Mouse (Mus musculus) spleen, postnatal 10 days (tissue): Measurements from ENCODE around the gene Capn2.

Source experiments
- DNase-seq, 2 experiments: peaks; one replicate each; pipeline ENCODE4 v3.0.0; 2021 to 2022; ENCODE audit warnings: low spot score in 2 of 2

Capn2 gene

DNA sequence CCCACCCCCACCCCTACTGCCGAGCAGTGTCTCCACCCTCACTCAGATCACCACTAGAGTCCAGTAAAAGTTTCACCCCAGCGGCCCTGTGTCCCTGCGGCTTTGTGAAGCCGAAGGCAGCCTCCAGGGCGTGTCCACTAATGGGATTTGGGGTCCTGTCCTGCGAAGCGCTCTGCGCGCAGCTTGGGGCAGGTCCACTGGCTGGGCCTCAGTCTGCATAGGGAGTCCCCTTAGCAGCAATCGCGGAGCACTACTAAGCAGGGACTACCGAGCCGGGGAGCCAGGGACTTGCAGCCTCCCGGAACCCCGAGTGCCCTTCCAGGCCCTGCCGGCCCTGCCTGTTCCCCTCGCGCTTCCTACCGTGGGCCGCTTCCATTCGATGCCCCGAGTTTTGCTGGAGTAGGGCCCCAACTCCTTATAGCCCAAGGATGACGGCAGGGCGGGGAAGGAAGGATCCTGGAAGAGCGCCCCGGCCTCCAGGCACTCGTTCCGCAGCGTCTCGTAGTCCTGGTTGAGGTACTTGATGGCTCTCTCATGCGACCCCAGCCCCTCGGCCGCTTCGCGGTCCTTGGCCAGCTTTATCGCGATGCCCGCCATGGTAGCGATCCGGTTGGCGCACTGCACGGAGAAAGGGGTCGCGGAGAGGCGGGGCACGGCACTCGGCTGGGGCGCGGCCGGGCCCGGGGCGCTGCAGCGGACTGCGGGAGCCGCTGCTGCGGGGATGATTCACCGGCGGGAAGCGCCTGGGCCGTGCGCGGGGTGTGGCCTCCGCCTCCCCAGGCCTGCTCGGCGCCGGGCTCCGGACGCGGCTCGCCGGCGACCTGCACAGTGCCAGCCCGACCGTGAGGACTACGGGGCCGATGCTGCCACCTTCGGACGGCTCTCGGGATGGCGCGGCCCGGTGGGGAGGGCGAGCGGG lies at the start of gene Capn2:
Gene Capn2, minus strand, starts transcription at position 851 of the 919 bp plus-strand sequence.
- DNase-seq, result peak; percentile 56 to 81

DNA sequence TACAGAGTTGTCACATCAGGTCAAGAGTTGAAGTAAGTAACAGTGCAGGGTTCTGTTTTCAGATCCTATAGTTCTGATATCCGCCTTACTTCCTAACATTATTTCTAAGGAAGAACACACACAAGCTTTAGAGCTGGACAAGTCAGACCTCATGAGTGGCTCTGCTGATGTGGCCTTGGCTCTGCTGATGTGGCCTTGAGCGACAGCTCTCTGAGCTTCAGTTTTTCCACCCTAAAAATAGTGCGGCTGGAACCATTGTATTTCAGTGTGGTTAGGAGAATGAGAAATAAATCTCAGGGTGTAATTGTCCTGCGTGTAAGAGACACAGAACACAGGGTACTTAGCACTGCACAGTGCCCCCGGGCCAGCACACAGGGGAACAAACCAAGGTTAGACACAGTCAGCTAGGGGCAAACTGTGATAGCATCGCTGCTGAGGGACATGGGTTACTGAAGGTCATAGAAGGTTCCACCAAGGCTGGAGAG lies 48.0 kb upstream of the Capn2 start:
- DNase-seq, result no peak

GRCm38 (mm10) chr1:182564408-182565120 lies 47.2 kb upstream of the Capn2 start, which contains the start of gene Capn8:
TSS of gene Capn8 (plus strand) at chr1:182565007.
- peak in 1 of 2 experiments; percentile 37 for DNase-seq

GRCm38 (mm10) chr1:182562576-182563370 lies 45.4 kb upstream of the Capn2 start:
- DNase-seq, result no peak

GRCm38 (mm10) chr1:182561945-182562514 lies 44.6 kb upstream of the Capn2 start:
- DNase-seq, result no peak

GRCm38 (mm10) chr1:182560390-182561098 lies 43.1 kb upstream of the Capn2 start:
- peak in 1 of 2 experiments; percentile 30 for DNase-seq

GRCm38 (mm10) chr1:182559530-182559929 lies 42.1 kb upstream of the Capn2 start:
- DNase-seq, result no peak

- DNase-seq, result no peak
Measured at GRCm38 (mm10) chr1:182558271-182558670, 40.9 kb upstream of the Capn2 start.

DNA sequence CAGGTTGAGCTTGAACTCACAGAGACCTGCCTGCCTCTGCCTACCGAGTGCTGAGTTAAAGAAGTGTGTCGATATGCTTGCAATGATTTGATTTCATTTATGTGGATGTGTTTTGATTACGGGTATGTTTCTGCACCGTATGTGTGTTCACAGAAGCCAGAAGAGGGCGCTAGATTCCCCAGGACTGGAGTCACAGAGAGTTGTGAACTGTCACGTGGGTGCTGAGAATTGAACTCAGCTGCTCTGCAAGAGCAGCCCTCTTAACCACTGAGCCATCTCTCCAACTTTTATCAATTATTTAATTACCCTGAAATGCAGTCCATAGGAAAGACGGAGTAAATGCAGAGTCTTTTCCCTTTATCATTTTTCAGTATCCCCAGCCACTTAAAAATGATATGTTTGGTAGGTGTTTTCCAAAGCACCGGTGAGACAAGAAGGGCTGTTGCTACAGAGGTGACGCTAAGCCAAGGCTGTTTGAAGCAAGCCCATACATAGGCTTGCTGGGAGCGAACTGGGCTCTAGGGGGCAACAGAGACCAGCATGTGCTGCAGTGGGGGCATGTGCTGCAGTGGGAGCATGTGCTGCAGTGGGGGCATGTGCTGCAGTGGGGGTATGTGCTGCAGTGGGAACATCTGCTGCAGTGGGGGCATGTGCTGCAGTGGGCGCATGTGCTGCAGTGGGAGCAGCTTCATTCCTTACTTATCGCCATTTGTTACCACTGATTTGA lies 36.4 kb upstream of the Capn2 start:
- peak in 1 of 2 experiments; percentile 52 for DNase-seq

DNA sequence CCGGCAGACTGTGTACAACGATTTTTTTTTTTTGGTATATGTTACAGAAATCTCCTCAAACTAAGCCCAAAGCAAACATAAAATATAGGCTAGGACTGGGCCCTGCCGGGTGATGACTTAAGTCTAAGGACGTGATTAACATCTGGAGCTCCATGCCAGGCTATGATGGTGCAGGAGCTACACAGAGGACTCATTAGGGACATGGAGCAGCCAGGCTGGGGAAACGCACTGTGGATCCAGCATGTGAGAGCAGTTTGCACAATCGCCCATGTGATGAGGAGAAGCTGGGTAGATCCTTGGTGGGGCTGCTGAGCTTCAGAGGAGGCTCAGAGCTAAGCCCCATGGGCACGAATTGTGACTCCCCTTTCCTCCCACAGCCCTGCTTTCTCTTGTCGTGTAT lies 33.4 kb upstream of the Capn2 start:
- no peak for DNase-seq

DNA sequence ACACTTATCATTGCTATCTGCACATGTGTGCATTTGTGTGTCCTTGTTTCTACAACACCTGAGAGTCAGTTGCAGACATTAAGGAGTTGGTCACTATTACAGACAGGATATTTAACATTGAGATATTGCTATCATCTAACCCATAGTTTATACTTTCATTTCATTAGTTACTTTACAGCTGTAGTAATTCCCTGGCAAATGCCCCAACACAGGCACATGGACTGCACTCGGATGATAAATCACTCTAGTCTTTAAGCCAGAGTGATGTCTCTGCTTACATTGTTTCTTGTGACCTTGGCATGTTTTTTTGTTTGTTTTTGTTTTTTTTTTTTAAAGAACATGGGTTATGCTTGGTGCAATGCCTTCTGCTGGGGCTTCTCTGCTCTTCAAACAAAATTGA lies 26.5 kb upstream of the Capn2 start:
- no peak for DNase-seq

DNA sequence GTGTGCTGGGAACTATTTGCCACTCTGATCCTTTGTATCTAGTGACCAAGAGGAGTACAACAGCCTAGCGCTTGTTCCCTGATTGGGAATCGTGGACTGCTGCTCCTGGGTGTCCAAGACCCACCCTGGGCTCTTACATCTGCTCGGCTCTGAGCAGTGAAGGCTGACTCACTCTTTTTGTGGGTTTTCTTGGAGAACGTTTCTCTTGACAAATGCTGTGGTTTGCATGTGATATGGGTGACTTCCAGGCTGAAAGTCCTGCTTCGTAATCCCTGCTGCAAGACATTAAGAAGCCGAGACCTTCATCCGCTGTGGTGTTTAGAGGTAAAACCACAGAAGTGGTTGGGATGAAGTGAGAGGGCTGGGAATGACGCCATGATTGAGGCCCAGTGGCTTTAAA lies 25.7 kb upstream of the Capn2 start:
- no peak for DNase-seq

DNA sequence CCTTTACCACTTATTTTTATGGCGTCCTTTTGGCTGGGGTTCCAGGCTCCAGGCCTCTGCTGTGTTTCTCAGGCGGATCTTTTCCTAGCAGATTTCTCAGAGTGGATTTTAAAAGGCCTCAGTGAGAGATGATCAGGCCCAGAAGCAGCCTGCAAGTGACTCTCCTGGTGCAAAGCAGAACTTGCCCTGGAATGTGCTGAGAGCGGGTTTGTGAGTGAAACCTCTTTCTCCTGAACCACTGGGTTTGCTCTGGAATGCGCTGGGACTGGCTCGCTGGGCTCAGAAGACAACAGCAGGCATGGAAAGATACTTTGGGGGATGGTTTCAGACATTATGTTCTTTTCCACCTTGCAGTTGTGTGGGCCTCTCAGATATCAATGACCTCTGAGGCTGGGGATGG lies 24.7 kb upstream of the Capn2 start:
- no peak for DNase-seq

DNA sequence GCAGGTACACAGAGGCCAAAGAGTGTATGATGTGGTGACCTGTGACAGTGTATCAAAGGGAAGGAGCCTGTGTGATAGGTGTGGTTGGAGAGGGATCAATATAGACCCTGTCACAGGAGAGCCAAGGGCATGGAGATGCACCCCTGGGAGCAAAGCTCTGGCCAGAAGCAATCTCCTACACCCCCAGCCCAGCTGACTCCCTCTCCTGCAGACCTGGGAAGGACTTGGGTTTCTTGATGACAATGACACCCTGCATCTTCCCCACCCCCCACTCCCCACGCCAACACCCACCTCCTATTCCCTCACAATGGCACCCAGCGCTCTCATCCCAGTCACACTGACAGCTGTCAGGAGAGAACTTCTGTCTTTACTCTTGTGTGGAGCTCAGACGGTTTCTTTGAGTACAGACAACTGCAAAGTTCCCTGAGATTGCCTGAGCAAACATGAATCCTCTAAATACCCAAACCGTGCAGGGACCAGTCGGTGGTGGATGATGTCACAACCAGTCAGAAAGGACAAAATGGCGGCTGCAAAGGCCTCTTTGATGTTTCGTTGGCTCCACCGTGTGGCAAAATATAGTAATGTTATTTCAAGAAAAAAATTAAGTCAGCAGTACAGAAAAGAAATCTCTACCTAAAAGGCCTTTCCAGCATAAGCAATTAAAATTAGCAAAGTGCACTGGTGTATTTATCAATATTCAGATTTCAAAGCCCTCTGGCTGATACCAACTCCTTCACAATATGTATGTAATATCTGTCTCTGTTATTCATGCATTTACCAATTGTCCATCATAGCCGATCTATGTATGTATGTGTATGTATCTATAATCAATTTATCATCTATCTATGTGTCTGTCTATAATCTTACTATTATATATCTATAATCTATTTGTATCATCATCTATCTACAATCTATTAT lies 21.9 kb upstream of the Capn2 start:
- peak in 1 of 2 experiments; percentile 69 for DNase-seq

- DNase-seq, result no peak
Measured at GRCm38 (mm10) chr1:182535080-182535481, 17.7 kb upstream of the Capn2 start.

DNA sequence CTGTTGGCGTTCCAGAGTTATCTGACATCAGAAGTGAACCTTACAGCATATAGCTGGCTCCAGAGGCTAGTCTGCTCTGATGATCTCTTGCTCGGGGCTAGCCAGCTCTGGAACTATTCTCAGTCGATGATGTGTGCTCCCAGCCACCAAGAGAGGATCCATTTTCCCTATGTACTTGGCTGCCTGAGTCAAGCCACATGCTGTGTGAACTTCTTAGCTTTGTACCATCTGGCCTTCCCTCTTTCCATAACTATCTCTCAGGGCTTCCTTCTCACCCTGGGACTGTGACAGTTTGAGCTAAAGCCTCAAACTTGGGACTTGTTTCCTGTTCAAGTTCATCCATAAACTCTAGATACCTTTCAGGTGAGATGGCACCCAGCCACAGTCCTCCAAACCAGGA lies 16.2 kb upstream of the Capn2 start:
- no peak for DNase-seq

GRCm38 (mm10) chr1:182527921-182528858 lies 10.8 kb upstream of the Capn2 start:
- DNase-seq, result peak in 1 of 2 experiments; percentile 49

DNA sequence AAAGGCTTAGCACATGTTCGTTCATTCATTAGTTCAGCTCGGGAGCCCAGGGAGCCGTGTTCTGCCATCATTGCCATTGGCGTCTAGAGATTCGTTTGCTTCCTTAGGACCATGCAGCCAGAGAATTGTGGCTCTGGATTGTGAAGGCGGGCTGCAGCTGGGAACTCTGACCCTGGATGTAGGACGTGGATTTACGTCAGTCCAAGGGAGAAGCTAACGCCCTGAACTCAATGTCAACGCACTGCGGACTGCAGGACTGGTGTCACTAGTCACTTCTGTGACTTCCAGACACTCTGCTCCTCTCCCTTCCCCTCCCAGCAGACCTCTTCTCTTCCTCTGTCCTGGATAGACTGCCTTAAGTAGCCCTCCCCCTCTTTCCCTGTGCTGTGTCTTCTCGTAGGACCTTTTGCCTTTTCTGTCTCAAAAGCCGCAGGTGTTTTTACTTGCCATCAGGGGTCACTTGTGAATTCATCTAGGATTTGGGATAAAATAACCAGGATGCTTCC lies 9.9 kb upstream of the Capn2 start:
- no peak for DNase-seq
